Mouse (Mus musculus) lung, postnatal 0 days (tissue): ENCODE results near the gene Rad51b.

Source experiments
- CTCF ChIP-seq: IDR thresholded peaks from 2 replicates; pipeline ENCODE4 v1.5.1; 2016; ENCODE audit warnings: antibody characterized with exemption, mild to moderate bottlenecking
- EP300 ChIP-seq: IDR thresholded peaks from 2 replicates; pipeline ENCODE4 v1.6.1; 2016; ENCODE audit warnings: antibody characterized with exemption, mild to moderate bottlenecking, control low read depth

- TF ChIP-seq CTCF: no peak
- TF ChIP-seq EP300: no peak
Observed at GRCm38 (mm10) chr12:79297121-79297576, at the start of gene Rad51b.
